Mouse (Mus musculus) left cerebral cortex, adult 2 months (tissue): ENCODE measurements at regions not wholly inside any gene's neighbourhood (a gene's known extent, or its start where the extent isn't known, plus 50 kb on each side); places are given as distances from the start of the nearest gene placed in this dataset.

Experiments used
- DNase-seq, 2 experiments: peaks; one replicate each; pipeline ENCODE4 v3.0.0; 2021 to 2022; ENCODE audit warnings: low spot score in 2 of 2, mixed read lengths in 1 of 2; ENCODE audit errors: extremely low spot score in 1 of 2
- H3K27ac ChIP-seq: fragments of 200-600 bp; 2 replicates; pipeline ENCODE4 v1.8.1; 2022
- H3K4me3 ChIP-seq: fragments of 200-600 bp; 2 replicates; pipeline ENCODE4 v1.8.1; 2022
- CTCF ChIP-seq: fragments of 200-600 bp; IDR thresholded peaks from 2 replicates; pipeline ENCODE4 v1.8.1; 2022; ENCODE audit warnings: antibody characterized with exemption, mild to moderate bottlenecking, moderate library complexity
- intact Hi-C: fragments of 180-260 bp; cut with DNase I; formaldehyde crosslinking; loops from one replicate; pipeline ENCODE4 v1.15.1; 2025

DNA sequence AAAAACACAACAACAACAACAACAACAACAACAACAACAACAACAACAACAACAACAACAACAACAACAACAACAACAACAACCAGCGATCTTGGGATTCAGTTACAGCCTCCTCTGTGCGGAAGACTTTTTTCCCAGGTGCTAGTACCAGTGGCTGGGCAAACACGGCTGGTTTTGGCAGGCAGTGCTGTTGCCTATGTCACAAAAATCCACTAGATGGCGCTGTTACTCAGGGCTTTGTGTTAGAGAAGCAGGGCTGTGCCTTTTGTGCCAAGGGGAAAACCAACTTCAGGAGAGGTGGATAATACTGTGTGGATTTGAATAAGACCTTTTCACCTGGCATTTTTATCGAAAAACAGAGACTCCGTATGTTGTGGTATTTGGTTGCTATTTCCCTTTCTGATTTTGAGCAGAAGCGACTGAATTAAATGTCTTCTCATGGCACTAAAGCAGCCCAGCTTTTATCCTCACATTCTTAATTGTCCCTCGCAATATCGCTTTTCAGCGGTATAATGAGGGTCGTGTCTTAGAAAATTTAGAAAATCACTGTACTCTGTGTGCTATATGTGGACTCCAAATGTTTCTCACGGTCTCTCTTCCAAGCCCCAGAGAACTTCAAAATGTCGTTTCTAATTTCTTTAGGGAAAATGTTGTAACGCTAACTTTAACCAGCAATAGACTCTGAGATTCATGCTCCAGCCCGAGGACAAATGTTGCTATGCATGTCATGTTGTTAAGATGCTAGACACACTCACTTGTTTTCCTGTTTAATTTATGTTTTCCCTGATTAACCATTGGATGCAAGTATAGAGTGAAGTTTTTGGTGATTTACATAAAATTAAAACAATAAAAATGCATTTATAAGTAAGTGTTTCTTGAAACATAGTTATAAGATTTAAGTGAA is 251.0 kb upstream of the Ccdc54 start:
- no peak overlapping the region for H3K27ac ChIP-seq
- peak; percentile 74 to 77 for DNase-seq
- intact Hi-C loops, result loop anchor here (5.0 kb wide), 4 partner anchors 475 to 1610 kb away; partner anchors contain the start of genes Alcam and Cblb
- H3K4me3 ChIP-seq, result peak overlapping the region; percentile 41
- TF ChIP-seq CTCF, result peak; percentile 81

DNA sequence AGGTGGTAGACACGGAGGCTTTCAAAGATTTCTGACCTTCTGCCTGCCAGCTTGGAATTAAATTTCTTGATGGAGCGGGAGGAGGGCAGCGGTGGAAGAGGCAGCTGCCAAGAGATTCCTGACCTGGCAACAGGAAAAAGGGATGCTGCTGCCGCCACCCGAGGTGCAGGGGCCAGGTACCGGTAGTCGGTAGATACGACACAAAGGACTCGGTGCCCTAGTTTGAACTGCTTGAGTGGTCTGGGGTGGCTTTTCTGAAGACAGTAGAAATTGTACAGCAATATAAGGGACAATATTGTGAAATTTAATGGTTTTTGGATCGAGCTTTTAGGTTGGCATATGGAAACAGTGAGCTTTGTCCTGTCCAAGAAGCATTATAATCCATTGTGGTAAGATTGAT is 250.3 kb upstream of the Ccdc54 start:
- intact Hi-C loops, result loop anchor here (5.0 kb wide), 4 partner anchors 476 to 1611 kb away; partner anchors contain the start of genes Alcam and Cblb
- H3K27ac ChIP-seq, result peak overlapping the region; percentile 16; the same call in 1 of the 2 replicates
- no peak overlapping the region for H3K4me3 ChIP-seq
- TF ChIP-seq CTCF, result no peak
- no peak for DNase-seq

GRCm38 (mm10) chr16:50839665-50840064 is 248.7 kb upstream of the Ccdc54 start:
- Histone ChIP-seq H3K27ac (no peak overlapping the region), H3K4me3 (no peak overlapping the region)
- no peak for TF ChIP-seq CTCF
- peak in 1 of 2 experiments; percentile 33 for DNase-seq
- intact Hi-C loops, result loop anchor here (5.0 kb wide), 4 partner anchors 478 to 1613 kb away; partner anchors contain the start of genes Alcam and Cblb

DNA sequence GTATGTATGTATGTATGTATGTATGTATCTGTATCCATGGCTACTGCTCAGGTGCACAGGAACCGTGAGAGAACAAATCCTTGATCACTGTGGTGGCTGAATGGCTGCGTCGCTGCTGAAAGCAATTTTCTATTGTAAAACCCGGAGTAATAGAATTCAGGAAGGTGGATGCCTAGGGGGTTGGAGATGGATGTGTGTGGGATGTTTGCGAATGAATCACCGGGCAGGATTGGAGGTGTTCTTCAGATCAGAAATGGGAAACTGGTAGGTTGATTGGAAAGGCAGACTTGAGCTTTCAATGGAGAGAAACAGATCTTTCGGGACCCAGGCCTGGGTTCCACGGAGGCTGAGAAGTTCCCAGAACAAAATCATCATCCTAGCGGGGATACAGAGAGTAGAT is 246.5 kb upstream of the Ccdc54 start:
- DNase-seq, result peak in 1 of 2 experiments; percentile 32
- Histone ChIP-seq H3K4me3 (no peak overlapping the region), H3K27ac (no peak overlapping the region)
- intact Hi-C loops, result no loop called here
- no peak for TF ChIP-seq CTCF

- Histone ChIP-seq H3K4me3 (no peak overlapping the region), H3K27ac (no peak overlapping the region)
- intact Hi-C loops, result no loop called here
- DNase-seq, result no peak
- TF ChIP-seq CTCF, result no peak
Measured at GRCm38 (mm10) chr16:50836457-50836856, 245.5 kb upstream of the Ccdc54 start.

DNA sequence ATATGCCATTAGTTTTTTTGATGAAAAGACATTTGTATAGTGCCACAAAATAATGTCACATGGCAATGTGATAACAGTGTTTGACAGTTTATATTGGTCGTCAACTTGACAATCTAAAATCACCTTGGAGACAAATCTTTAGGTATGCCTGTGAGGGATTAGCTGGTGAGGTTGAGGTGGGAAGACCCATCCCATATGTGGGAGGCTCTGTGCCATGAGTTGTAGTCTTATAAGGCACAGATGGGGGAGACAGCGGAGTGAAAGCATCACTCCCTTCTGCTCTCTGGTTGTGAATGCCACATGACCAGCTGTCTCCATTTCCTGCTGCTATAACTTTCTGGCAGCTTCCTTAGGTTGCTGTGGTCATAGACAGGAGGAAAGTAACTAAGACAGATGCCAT is 242.4 kb upstream of the Ccdc54 start:
- TF ChIP-seq CTCF, result no peak
- DNase-seq, result no peak
- Histone ChIP-seq H3K4me3 (no peak overlapping the region), H3K27ac (no peak overlapping the region)
- intact Hi-C loops, result no loop called here

DNA sequence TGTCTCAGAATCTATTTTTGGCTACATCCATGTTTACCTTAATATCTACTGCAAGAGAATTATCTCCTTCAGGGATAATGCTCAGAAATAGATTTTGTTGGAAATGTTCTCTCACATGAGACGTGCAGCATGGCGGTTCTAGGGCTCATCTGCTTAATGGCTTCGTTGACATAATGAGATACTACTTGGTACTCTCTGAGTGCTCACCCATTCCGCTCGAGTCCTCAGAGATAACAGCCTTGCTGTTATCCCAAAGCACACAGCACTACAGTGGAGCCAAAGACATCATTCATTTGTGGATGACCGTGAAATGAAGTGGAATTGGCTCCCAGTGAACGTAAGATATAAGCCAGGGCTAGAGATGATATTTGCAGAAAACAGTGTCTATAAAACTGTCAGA is 231.4 kb upstream of the Ccdc54 start:
- TF ChIP-seq CTCF, result no peak
- H3K4me3 ChIP-seq, result no peak overlapping the region
- DNase-seq, result no peak
- H3K27ac ChIP-seq, result no peak overlapping the region
- intact Hi-C loops, result no loop called here

DNA sequence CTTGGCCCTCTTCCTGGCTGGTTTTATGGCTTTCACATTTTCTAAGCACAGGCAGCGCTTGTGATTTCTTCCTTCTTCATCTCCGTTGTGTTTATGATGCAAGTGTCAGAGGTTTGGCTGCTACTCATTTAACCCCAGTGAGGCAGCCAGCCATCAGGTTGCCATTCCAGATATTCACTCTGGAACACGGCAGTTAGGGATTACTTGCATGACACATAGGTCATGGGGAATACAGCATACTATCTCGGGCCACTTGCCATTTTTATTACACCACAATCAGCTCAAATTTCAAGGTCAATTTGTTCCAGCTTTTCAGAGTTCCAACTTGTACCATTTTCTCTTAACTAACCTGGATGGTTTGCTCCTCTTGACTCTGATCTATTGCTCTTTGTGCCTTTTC is 223.7 kb upstream of the Ccdc54 start:
- no peak for DNase-seq
- Histone ChIP-seq H3K4me3 (no peak overlapping the region), H3K27ac (no peak overlapping the region)
- no peak for TF ChIP-seq CTCF
- intact Hi-C loops, result no loop called here

DNA sequence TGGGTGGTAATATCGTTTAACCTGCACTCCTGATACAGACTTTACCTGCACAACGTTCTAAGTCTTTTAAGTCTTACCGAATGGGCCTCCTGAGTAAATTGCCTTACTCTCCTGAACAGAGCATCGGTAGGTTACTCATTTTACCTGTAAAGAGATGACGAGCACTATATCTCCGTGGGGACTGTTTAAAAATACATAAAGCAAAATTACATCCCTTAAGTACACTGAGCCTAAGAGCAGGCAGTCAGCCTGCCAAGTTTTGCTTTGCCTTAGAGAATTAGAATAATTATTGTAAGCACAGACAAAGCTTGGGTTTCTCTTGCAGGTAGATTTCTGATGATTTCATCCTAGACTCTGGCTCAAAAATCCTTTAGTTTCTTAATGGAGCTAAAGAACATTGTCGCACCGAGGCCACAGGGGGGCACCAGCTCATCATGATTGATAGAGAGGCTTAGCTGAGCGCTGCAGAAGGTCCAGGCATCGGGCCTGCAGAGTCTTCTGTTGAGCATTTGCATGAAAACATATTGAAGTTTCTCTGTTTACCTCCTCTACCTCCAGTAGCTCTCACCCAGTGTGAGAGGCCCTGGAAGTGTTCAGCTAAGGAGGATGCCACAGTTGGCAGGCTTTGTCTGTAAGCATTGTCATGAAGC is 208.3 kb upstream of the Ccdc54 start:
- Histone ChIP-seq H3K27ac (no peak overlapping the region), H3K4me3 (no peak overlapping the region)
- peak; percentile 78 for TF ChIP-seq CTCF
- peak; percentile 65 to 77 for DNase-seq
- intact Hi-C loops, result loop anchor here (5.0 kb wide), 1 partner anchor 1383 kb away; no protein-coding TSS in a partner anchor

DNA sequence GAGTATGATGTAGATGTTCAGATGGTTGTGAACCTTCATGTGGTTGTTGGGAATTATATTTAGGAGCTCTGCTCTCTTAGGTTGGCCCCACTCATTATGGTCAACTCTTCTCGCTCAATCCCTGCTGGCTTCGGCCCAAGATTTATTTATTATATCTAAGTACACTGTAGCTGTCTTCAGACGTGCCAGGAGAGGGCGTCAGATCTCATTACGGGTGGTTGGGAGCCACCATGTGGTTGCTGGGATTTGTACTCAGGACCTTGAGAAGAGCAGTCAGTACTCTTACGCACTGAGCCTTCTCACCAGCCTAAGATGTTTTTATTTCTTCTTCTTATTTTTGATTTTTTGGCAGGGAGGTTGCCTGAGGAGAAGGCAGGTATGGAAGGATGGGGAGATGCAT is 207.1 kb upstream of the Ccdc54 start:
- H3K27ac ChIP-seq, result no peak overlapping the region
- TF ChIP-seq CTCF, result no peak
- DNase-seq, result no peak
- no peak overlapping the region for H3K4me3 ChIP-seq
- intact Hi-C loops, result loop anchor here (5.0 kb wide), 1 partner anchor 1384 kb away; no protein-coding TSS in a partner anchor

GRCm38 (mm10) chr16:50792960-50793359 is 202.0 kb upstream of the Ccdc54 start:
- intact Hi-C loops, result no loop called here

GRCm38 (mm10) chr16:50792506-50792905 is 201.6 kb upstream of the Ccdc54 start:
- TF ChIP-seq CTCF, result no peak
- Histone ChIP-seq H3K4me3 (no peak overlapping the region), H3K27ac (no peak overlapping the region)
- no peak for DNase-seq
- intact Hi-C loops, result no loop called here

More at GRCm38 (mm10) chr16:50792960-50793359, 202.0 kb upstream of the Ccdc54 start:
- no peak overlapping the region for H3K4me3 ChIP-seq
- no peak for TF ChIP-seq CTCF
- no peak overlapping the region for H3K27ac ChIP-seq
- no peak for DNase-seq
